Mouse (Mus musculus) thymus, adult 2 months (tissue): Measurements from ENCODE around the gene Pllp.

ENCODE experiments used
- CTCF ChIP-seq: fragments of 200-500 bp; IDR thresholded peaks from 2 replicates; pipeline ENCODE4 v1.5.1; 2012; ENCODE audit warnings: mild to moderate bottlenecking, control low read depth, low read length, moderate library complexity, borderline replicate concordance; ENCODE audit not compliant: control insufficient read depth, poor library complexity, insufficient read depth; ENCODE audit errors: extremely low read depth
- POLR2A ChIP-seq: fragments of 200-500 bp; IDR thresholded peaks from 2 replicates; pipeline ENCODE4 v1.6.1; 2012; ENCODE audit warnings: mild to moderate bottlenecking, low read length, control low read depth, moderate library complexity; ENCODE audit not compliant: control insufficient read depth, poor library complexity, insufficient read depth; ENCODE audit errors: extremely low read depth

DNA sequence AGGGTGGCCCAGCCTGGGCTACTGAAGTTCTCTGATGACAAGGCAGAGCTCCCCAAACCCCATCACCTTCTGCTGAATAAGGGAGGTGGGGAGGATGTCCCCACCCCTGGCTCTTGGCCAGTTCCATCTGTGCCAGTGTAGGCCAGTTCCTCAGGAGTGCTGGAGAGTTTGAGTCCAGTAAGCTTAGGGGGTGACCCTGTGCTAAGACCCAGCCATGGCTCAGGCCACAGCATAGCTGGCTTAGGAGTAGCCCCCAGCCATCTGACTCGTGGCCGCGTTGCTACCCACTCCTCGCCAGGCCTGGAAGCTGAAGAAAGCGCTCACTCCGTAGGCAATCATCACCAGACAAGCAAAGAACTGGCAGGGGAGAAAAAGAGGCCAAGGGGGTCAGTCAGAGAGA, 20.2 kb downstream of the Pllp start:
- TF ChIP-seq POLR2A: no peak
- TF ChIP-seq CTCF: no peak
